Mouse (Mus musculus) right cerebral cortex, postnatal 36 days (tissue): ENCODE measurements around the gene Oprm1.

Experiments used
- DNase-seq, 2 experiments: peaks; one replicate each; pipeline ENCODE4 v3.0.0; 2022; ENCODE audit warnings: low spot score in 2 of 2, mixed read lengths in 1 of 2

The Oprm1 gene

DNA sequence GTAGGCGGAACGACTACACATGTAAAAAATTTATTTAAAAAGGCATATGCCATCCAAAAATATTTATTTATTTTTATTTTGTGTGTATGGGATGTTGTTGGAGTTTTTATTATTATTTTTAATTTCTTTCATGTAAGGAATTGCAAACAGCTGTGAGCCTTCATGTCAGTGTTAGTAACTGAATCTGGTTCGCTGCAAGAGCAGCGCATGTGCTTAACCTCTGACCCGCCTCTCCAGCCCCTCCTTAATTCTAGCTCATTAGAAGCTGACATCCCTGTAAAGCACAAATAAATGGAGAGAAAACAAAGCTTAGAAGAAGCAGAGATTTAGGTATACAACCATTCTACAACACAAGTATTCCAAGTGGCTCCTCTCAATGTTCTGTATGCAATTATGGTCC, 285.6 kb downstream of the Oprm1 start:
- no peak for DNase-seq

DNA sequence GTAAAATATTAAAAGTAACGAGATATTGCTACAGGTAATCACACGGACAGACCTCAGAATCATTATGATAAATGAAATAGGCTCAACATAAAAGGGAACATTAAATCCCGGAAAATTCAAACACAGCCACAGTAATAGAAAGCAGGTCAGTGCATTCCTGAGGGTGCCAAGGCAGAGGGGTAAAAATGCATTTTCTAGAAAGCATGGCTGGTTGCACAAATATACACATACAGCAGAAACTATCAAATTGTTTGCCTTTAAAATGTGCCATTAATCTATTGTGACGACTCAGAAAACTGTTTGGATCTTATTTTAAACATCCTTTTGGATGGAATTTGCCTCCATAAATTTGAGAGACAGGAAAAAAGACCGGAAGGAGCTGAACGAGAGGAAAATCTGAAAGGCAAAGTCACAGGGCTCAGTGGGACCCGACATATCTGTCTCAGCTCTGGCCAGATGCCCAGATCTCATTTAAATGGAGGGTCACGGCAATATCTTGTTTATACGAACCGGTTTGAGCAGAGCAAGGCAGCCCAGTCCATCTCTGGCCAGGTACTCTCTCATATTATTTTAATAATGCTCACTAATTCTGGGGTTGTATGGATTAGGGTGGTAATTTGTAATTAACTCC, 289.1 kb downstream of the Oprm1 start:
- no peak for DNase-seq

DNA sequence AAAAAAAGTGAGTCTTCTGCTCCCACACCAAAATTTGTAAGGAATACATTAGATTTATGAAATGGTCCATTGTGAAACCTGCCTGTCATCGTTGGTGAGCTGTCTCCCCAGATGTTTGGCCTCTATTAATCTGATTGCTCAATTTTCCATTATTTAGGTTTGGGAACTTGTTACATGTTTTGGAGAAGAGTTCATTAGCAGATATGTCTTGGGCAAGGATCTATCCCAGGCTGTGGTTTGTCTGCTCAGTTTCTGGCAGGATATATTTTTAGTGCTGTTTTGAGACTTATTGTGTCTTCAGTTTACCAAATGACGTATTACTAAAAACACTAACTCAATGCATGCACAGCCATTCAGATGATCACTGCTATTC, 289.6 kb downstream of the Oprm1 start:
- no peak for DNase-seq

DNA sequence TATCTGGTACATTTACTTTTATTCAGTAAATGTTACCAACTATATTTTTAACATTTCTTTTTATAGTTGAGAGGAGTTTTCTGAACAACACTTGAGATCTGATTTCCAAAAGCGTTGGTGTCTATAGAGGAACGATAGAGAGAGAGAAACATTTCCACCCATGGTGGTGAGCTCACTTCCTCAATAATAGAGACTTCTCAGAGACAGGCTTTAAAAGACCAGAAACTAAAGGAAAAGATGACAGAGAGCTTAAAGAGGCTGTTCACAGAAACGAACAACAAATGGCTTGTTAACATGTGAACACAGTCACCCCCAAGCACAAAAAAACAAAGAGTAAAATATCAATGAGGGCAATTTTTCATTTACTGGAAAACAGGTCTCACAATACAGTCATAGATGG, 291.6 kb downstream of the Oprm1 start:
- DNase-seq: no peak

DNA sequence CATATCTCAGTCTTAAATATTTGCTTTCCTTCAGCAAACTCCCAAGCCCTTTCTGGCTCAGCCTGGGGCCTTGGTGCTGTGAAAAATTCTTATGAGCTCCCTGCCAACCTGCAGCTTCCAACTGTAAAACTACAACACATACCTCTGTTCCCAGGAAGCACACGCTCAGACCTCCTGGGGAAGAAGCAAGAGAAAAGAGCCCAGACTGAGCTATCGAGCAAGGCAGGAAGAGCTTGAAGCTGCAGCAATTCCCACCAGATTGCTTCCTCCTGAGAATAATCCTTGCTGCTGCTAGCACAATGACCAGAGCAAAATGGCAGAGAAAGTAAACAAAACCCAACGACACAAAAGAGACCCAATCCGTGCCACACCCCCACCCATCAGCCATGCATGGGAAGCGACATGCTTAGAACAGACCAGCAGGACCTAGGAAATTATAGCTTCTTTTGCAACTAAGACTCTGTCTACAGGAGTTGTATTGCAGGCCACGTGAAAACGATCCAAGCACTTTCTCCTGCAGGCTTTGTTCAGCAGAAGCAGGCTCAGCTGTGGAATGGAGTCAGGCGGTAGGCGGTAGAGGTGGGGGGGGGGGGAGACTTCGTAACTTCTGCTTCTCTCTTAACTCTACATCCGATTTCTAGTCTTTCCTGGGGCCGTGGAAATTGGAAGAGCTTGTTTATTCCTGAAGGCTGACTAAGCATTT, 294.2 kb downstream of the Oprm1 start, which contains the start of gene Ipcef1:
Ipcef1 (minus strand) TSS at position 164 of the 703 bp plus-strand sequence.
- DNase-seq: no peak

DNA sequence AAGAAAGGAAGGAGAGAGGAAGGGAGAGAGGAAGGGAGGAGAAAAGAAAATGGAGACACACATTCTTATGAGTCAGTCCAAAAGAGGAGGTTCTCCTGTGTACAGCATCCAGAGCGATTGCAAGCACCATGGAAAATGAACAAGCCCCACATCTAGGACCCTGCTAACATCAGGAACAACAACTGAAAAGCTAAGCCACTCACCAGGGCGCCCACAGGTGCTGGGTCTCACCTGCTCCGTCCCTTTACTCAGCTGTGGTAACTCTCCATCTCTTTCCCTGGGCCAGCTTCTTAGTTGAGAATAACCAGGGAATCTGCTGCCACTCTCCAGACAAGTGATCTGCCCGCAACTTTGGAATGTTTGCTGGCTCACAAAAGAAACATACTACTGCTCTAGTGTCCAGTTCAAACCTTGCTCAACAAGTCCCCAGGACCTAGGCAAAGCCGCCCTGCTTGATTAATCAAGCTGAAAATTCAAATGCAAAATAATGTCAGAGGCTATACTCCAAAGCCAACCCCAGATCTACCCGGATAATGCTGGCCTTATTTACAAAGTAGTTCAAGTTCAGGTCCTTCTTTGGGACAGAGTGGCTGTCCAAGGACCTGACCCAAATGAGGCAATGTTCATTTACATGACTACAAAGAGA, 296.4 kb downstream of the Oprm1 start:
- DNase-seq: no peak

DNA sequence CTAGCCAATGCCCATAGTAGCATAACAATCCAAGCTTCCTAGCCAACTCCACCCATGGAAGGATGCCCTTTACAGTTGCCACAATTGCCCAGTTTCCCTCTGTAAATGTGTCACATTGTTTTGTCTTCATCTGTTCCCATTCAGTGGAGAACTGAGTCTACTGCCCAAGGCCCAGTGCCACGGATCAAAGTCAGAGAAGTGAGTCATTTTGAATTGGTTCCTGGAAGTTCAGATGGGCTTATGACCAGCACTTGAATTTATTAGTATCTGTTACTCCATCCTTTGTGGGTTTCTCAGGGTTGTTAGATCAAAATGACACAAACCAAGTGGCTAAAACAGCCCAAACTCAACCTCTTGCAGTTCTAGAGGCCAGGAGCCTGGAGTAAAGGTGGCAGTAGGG, 299.2 kb downstream of the Oprm1 start:
- DNase-seq: no peak

DNA sequence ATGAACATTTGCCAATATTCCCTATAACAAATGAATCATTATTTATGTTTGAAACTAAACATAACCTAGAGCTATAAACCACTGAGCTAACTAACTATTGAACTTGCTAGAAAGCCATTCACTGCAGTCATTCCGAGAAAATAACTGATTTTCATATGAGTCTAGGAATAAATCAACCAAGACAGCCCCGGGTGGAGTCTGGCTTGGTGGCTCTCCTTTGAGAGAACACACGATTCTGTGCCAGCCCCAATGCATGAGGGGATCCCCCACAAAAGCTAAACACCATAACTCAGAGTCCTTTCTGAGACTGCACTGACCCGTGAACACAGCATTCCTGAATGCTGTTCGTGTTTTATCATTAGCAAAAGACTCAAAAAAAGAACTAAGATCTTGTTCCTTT, 302.0 kb downstream of the Oprm1 start:
- no peak for DNase-seq

DNA sequence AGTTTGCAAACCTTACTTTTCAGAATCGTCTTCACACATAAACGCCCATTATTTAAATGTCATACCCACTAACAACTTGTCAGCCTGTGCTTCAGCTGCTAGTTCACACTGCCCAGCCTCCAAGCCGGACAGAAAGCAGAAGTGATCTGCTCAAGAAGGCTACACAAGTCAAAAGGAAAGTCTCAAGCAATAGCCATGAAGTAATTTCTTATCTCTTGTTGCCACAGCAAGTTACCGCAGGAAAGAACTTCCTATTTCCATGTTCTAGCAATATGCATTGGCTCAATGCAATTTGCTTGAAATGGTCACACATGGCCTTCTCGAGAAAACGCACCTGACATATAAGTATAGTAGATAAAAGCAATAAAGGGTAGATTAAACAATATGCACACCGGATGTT, 304.7 kb downstream of the Oprm1 start:
- DNase-seq: no peak

DNA sequence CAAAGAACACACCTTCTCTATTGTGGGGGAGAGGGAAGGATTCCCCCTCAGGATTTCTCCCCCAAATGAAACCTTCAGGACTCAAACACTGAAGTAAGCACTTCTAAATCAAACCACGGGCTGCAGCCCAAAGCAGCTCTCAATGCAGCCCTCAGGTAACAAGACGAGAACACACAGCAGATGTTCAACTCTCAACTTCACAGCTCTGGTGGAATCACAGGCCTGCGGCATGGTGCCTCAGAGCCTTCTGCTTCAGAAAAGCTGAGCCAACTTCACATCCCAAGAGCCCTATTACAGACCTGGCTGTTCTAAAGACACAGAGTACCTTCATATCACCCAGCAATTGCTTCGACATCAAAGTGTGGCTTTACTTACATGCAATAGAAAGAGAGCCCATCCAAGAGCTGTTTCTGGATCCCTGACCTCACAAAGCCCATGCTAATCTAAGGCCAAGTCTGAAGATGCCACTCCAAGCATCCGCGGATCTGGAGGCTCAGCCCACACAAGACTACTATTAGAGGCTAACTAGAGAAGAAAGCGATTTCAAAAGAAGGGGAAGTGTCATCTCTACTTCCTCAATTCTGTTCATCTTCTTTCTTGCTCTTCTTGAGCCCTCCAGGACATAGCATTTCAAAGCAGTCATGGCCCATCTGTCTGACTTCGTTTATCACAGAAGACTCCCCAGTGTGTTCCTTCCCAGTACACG, 305.6 kb downstream of the Oprm1 start:
- DNase-seq: peak; percentile 8 to 11

DNA sequence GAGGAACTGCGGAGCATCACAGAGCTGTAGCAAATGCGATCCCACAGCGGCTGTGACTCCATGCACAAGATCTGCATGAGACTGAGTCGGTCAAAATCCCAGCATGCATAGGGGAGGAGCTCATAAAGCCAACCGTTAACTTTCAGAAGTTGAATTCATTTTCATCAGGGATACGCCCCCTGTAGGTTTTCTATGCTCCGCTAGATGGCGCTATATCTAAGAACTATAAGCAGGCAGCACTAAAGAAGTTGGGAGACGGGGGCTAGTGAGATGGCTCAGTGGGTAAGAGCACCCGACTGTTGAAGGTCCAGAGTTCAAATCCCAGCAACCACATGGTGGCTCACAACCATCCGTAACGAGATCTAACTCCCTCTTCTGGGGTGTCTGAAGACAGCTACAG, 310.3 kb downstream of the Oprm1 start:
- no peak for DNase-seq

DNA sequence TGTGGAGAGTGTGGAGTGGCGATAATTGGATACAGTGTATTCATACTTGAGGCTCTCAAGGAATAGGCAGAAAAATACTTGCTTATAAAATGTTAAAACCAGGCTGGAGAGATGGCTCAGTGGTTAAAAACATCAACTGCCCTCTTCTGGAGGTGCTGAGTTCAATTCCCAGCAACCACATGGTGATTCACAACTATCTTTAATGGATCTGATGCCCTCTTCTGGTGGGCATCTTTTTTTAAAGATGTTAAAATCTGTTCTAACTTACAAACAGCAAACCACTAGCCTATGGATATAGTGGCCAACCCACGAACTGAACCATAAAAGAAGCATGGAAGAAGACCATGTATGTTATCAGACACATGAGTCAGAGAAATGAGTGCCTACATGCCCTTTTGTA, 310.8 kb downstream of the Oprm1 start:
- no peak for DNase-seq

DNA sequence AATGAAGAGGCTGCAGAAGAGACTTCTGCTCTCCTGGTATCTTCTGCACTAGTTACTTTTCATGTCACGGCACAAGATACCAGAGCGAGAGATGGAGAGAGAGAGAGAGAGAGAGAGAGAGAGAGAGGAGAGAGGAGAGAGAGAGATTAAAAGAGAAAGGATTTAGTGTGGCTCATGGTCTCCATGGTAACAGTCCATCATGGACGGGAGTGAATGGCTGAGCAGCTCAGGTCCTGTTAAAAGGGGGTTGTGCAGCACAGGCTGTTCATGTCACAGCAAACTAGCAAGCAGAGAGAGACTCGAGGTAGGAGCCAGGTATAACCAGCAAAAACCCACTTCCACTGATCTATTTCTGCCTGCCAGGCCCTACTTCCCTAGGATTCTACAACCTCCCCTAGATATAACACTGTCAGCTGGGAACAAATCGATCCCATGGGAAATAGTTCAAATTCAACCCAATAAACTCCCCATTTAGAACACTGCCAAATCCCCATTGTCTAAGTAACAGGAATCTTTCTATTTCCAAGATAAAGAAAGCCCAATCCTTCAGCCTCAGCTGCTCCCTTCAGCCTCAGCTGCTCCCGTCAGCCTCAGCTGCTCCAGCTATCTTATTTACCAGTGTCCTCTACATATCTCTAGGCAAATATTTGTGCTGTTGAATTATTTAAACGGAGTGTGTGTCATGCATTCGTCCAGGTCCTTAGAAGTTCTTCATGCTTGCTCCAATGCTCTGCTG, 312.0 kb downstream of the Oprm1 start:
- DNase-seq: no peak

DNA sequence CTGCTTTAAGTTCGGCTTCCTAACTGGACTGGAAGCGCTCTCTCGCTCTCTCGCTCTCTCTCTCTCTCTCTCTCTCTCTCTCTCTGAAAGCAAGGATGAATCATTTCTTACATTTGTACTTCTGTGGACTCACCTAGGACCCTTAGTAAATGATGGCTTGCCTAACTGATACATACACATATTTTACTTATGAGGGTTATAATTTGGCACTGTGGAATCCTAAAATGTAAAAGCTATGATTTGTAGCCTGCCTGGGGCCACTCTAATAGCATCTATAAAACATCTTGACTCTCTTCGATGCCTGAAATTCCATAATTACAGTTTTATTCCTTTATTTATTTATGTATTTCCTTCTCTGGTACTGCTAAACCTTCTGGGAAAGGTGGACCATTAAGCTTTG, 312.6 kb downstream of the Oprm1 start:
- no peak for DNase-seq

DNA sequence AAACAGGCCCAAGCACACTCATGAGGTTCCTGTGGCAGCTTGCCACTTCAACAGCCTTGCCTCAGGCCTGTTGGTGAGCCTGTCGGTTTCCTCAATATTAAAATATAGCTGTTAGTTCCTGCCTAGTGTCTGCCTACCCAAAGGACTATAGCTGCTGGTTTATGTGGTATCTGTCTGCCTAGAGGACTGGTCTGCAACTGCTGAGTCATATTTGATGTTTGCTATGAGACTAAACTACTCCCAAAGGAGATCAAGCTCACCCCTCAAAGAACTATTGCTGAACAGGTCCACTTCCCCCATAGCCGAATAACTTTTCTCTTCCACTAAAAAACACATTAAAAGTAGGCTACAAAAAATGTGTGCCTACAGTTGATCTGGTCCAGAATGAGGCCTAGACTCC, 315.9 kb downstream of the Oprm1 start:
- DNase-seq: no peak

DNA sequence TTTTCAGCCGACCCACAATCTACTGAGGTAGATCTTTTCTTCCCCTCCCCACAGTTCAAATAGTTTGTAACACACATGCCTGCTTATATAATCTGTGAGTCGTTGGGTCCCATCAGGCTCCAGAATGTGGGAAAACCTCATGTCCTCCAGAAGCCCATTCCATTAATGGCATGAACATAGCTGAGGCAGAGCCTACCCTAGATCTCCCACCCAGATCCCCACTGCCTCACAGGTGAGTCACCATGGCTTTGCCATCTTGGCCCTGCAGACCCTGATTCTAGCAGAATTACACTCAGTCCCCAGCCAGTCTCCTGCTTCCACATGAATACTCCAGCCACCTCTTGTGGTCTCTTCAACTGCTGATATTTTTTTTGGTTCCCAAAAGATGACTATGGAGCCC, 317.4 kb downstream of the Oprm1 start:
- DNase-seq: no peak

DNA sequence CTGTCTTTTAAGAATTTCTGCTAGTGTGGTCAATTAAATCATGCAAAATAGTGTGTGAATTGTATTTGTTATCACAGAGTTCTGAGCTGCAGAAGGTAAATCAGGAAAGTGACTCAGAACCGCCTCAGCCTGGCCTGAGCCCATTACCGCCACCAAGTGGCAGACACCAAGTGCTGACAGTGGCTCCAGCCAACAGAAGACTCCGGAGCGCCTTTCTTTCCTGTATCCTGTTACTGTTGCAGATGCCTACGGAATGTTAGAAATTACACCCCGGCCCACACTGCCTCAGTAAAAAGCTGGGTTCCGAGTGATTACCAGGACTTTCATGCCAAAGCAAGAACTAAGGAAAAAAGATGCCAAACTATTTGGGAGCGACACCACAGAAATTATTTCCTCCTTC, 317.9 kb downstream of the Oprm1 start:
- peak; percentile 80 to 81 for DNase-seq

DNA sequence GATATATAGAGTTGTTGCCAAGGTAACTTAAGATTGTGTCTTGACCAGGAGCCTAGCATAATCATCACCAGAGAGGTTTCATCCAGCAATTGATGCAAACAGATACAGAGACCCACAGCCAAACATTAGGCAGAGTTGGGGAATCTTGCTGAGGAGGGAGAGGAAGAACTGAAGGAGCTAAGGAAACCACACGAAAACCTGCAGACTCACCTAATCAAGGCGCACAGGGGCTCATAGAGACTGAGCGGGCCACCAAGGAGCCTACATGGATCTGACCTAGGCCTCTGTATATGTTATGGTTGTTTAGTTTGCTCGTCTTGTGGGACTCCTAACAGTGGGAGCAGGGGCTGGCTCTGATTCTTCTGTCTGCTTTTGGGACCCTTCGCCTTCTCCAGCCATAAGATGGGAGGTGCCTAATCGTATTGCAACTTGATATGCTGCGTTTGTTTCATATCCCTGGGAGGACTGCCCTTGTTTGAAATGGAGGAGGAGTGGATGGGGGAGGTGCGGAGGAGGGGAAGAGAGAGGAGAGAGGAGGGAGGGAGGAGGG, 318.4 kb downstream of the Oprm1 start:
- DNase-seq: no peak

DNA sequence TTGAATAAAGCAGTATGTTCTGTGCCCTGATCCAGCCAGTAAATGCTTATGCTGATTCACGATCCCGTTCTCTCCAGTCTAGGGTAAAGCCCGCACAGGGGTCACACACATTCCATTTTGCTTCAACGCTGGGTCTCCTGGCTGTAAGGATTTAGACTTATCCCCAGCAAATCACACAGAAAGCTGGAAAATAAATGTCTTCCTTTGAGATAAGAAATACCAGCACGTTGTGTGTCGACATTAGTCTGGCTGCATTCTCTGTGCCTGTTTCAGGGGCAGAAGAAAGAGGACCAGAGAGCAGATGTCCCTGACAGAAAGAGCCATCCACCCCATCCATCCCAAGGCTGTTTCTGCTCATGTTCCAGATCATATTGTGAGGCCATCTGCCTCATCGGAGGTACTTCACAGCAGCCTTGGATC, 319.1 kb downstream of the Oprm1 start:
- DNase-seq: no peak

DNA sequence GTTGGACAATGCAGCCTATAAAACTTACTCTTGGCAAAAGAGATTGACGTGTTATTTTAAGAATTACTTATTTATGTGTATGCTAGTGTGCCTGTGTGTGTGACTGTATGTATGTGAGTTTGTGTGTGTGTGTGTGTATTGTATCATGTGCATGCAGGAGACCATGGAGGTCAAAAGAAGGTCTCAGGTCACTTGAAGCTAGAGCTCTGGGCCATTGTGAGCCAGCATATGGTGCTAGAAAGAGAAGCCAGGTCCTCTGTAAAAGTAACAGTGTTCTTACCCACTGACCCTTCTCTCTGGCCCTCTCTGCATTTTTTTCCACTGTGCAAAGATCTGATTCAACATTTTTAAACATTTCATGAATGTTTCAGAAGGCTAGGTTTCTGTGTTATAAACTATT, 319.7 kb downstream of the Oprm1 start:
- DNase-seq: no peak
